Mouse (Mus musculus): ENCODE data around the gene Msh2. TPM values are rescaled to one million over a fixed set of nuclear protein-coding genes. Genes with fewer than 3 reads are reported as not detected.
A peak's percentile ranks its signal among the peaks of the same experiment; 100 is the strongest.
"Not testable (repeated sequence)": the region's sequence is repeated elsewhere in the genome, so short reads cannot be mapped to it uniquely, and the experiment has no call there.

The Msh2 gene
- polyA plus RNA-seq (2016; fragmentation: Nextera tagmentation; extraction: Ambion mirVana): 102 and 124 TPM in 2 replicates

DNA sequence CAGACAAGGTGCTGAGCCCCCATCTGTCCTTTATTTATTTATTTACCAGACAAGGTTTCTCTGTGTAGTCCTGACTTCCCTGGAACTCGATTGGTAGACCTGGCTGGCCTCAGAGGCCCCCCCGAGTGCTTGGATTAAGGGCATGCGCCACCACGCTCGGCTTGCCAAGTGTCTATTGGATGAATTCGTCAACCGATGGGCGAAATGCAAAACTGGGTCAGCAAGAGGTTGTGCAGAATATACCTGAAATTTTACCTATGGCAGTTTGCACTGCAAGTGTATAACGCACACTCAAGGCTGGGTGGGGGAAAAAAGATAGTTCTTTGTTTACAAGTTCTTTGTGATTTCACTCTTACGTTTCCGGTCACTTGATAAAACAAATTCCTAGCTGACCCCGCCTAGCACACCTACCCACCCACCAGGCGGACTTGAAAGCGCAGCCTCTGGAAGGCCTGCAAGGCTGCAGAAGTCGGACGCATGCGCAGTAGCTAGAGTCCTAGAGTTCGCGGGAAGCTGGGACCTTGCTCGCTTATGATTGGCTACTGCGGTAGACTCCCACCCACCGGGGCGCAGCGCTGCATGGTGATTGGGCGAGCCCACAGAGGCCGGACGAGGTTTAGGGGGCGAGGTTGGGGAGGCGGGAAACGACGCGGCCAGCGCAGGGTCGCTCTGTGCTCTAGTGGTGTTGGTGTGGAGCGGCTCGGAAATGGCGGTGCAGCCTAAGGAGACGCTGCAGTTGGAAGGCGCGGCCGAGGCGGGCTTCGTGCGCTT, at the start of gene Msh2:
Gene Msh2 (plus strand): TSS at position 441 of the 771 bp plus-strand sequence.
- WGBS: under 1% methylated on average over 44 of the region's 44 CpGs
- Histone ChIP-seq H3K4me3 (peak within 1 kb of the TSS; percentile 94), H3K27me3 (ENCODE audit: insufficient read depth, poor library complexity, severe bottlenecking) (no peaks in the 10 kb centered on the region), H3K4me1 (replicated peaks) (peaks cover 31% of the 10 kb centered on the region), H3K27ac (peak within 1 kb of the TSS; percentile 95), H3K36me3 (peaks cover 27% of the 10 kb centered on the region), H3K9me3 (no peaks in the 10 kb centered on the region)
- peak; percentile 99 for DNase-seq (ENCODE audit: low spot score)

DNA sequence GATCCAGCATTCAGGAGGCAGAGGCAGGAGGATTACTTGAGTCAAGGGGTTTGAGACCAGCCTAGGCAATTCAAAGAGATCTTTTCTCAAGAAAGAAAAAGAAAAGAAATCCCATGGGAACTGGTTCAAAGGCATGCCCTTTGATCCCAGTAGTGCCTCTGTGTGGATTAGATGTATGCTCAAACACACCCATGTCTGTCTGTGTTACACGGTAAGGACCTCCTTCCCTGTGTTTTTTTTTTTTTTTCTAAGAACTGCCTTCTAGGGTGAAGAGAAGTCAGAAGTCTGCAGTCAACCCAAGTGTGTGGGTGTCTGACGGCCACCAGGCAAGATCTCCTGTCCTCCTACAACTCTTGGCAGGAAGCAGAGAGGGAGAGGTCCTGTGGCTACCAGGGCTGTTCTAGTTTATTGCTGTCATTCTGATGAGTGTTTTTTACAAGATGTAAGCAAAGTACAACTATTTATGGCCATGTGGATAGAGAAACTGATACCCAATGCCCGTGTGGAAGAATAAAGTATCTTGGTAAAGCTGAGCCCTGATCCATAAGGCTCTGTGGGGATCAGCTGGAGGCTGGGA, 46.5 kb upstream of the Msh2 start:
- Histone ChIP-seq H3K27me3 (ENCODE audit: insufficient read depth, poor library complexity, severe bottlenecking) (no peaks in the 10 kb centered on the region; the same call in 1 of the 2 replicates), H3K9me3 (no peaks in the 10 kb centered on the region), H3K27ac (no peak overlapping the region), H3K4me1 (replicated peaks) (no peaks in the 10 kb centered on the region), H3K4me3 (no peak overlapping the region), H3K36me3 (no peaks in the 10 kb centered on the region)
- DNase-seq (ENCODE audit: low spot score): no peak
- 71% methylated on average over 3 of the region's 3 CpGs for WGBS

DNA sequence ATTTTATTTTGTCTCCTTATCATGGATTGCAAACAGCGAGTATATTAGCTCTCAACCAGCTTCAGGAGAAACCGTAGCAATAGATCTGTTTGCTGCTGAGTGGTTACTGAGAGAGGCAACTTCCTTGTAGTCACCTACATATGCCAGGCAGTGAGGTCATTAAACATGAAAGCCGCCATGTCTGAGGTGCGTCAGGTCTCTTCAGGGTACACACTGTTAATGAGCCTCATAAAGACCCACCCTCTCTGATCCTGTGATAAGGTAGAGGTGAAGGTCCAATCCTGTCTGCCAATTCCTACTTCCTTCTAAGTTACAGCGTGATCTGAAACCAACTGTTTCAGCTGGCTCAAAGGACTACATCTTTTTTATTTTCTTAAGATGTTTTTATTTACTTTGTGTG, 44.0 kb upstream of the Msh2 start:
- peaks cover 6% of the 10 kb centered on the region; the same call in 1 of the 2 replicates for H3K27me3 ChIP-seq (ENCODE audit: insufficient read depth, poor library complexity, severe bottlenecking)
- no peak for DNase-seq (ENCODE audit: low spot score)
- 91% methylated on average over 5 of the region's 5 CpGs for WGBS
- no peaks in the 10 kb centered on the region for H3K4me1 ChIP-seq (replicated peaks)
- H3K9me3 ChIP-seq: no peaks in the 10 kb centered on the region
- H3K27ac ChIP-seq: no peak overlapping the region
- no peak overlapping the region for H3K4me3 ChIP-seq
- no peaks in the 10 kb centered on the region for H3K36me3 ChIP-seq

DNA sequence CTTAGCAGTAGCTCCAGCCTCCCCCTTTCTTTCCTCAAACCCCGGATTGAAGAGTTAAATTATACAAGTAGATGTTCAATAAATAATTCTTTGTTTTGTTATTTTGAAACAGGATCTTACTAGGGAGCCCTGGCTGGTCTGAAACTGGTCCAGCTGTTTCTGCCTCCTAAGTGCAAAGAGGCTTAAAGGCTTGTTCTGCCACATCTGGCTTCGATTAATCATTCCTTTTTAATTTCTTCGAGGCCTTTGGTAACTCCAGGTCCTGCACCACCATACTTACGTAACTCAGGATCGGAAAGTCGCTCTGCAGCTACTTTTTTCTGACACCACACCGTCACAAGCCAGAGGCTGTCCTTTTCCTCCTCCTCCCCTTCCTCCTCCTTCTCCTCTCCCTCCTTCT, 43.4 kb upstream of the Msh2 start:
- Histone ChIP-seq H3K36me3 (no peaks in the 10 kb centered on the region), H3K27ac (no peak overlapping the region), H3K4me1 (replicated peaks) (no peaks in the 10 kb centered on the region), H3K9me3 (no peaks in the 10 kb centered on the region), H3K27me3 (ENCODE audit: insufficient read depth, poor library complexity, severe bottlenecking) (peaks cover 6% of the 10 kb centered on the region; the same call in 1 of the 2 replicates), H3K4me3 (no peak overlapping the region)
- WGBS: 75% methylated on average over 7 of the region's 7 CpGs
- no peak for DNase-seq (ENCODE audit: low spot score)

DNA sequence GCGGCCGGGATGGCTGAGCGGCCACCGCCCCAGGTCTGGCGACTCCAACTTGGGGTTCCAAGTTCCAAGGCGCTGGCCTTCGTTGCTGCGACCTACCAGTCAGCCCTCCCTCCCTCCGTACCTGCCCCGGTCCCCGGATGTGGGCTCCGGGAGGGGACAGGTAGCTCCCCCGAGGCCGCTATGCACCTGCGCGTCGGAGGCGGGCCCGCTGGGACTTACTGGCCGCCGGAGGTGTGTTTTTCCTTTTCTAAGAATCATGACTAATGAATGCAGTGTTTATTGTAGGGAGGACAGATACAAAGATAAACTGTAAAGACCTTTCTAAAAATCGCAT, 35.1 kb upstream of the Msh2 start:
- DNase-seq (ENCODE audit: low spot score): no peak
- Histone ChIP-seq H3K27me3 (ENCODE audit: insufficient read depth, poor library complexity, severe bottlenecking) (peaks cover 61% of the 10 kb centered on the region), H3K4me3 (peak overlapping the region; percentile 64), H3K4me1 (replicated peaks) (peaks cover 16% of the 10 kb centered on the region), H3K9me3 (no peaks in the 10 kb centered on the region), H3K36me3 (no peaks in the 10 kb centered on the region), H3K27ac (peak overlapping the region; percentile 78)
- 2% methylated on average over 22 of the region's 22 CpGs for WGBS

DNA sequence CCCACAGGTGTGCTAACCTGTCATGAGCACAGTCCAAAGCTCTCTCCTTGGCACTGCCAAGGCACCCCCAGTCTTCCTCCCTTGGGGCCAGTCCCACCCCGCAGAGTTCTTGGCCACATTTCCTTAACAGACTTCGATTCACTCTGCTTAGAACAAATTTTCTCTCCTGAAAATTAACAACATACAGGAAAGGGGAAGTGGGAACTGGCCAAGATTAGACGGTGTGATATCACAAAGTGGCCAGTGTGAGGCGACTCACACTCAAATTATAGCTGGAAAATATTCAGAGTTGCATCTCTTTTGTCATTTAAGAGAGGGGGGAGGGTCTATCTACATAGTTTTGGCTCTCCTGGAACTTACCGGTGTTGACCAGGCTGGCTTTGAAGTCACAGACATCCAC, 32.9 kb upstream of the Msh2 start:
- Histone ChIP-seq H3K9me3 (no peaks in the 10 kb centered on the region), H3K4me1 (replicated peaks) (peaks cover 16% of the 10 kb centered on the region), H3K27ac (no peak overlapping the region), H3K27me3 (ENCODE audit: insufficient read depth, poor library complexity, severe bottlenecking) (peaks cover 50% of the 10 kb centered on the region), H3K36me3 (no peaks in the 10 kb centered on the region), H3K4me3 (no peak overlapping the region)
- DNase-seq (ENCODE audit: low spot score): no peak
- WGBS: 82% methylated on average over 5 of the region's 5 CpGs

DNA sequence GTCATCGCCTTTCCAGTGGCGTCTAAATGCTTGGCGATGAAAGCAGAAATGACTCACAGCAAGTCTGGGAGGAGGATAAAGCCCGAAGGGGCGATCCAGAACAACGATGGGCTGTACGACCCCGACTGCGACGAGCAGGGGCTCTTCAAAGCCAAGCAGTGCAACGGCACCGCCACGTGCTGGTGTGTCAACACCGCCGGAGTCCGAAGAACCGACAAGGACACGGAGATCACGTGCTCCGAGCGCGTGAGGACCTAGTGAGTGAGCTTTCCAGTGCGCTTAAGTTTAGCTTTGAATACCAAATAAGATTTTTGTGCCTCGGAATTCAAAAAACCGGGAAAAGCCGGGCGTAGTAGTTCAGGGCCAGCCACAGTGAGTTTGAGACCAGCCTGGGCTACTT, 31.9 kb upstream of the Msh2 start:
- no peak overlapping the region for H3K4me3 ChIP-seq
- no peak overlapping the region for H3K27ac ChIP-seq
- DNase-seq (ENCODE audit: low spot score): no peak
- H3K4me1 ChIP-seq (replicated peaks): peaks cover 16% of the 10 kb centered on the region
- peaks cover 40% of the 10 kb centered on the region for H3K27me3 ChIP-seq (ENCODE audit: insufficient read depth, poor library complexity, severe bottlenecking)
- no peaks in the 10 kb centered on the region for H3K36me3 ChIP-seq
- WGBS: 95% methylated on average over 27 of the region's 27 CpGs
- no peaks in the 10 kb centered on the region for H3K9me3 ChIP-seq

DNA sequence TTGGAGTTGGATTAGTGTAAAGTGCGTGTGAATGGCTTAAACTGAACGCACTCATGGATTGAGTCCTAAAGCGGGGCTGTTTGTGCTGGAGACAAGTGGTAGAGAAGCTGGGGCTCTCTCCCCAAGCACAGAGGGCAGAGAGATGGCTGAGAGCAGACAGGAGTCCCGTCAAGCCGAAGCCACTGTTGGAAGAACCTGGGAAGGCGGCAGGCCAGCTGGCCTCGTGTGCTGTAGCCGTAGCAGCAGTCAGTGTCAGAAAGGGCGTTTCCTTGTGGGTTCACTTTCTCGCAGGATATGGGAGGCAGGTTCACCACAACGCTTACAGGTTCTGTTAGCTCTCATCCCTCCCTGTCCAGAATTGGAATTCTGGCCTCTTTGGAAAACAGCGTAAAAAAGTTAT, 31.1 kb upstream of the Msh2 start:
- Histone ChIP-seq H3K27ac (no peak overlapping the region), H3K27me3 (ENCODE audit: insufficient read depth, poor library complexity, severe bottlenecking) (peaks cover 32% of the 10 kb centered on the region), H3K36me3 (no peaks in the 10 kb centered on the region), H3K4me1 (replicated peaks) (peaks cover 10% of the 10 kb centered on the region), H3K9me3 (no peaks in the 10 kb centered on the region), H3K4me3 (no peak overlapping the region)
- 92% methylated on average over 12 of the region's 12 CpGs for WGBS
- no peak for DNase-seq (ENCODE audit: low spot score)

DNA sequence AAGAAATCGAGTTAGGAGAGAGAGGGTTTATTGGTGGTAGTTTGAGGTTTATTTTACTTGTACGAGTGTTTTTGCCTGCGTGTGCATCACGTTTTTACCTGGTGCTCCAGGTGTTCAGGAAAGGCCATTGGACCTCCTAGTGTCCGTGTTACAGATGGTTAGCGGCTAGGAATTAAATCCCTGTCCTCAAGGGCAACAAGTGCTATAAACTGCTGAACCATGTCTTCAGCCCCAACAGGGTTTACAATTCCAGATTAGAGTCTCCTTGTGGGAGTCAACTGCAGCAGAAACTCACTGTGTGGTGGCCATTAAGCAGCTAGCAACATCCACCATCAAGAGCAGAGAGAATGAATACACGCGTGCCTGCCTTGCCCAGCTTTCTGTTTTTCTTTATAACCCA, 29.4 kb upstream of the Msh2 start:
- no peak for DNase-seq (ENCODE audit: low spot score)
- WGBS: 93% methylated on average over 8 of the region's 8 CpGs
- H3K9me3 ChIP-seq: no peaks in the 10 kb centered on the region
- H3K27ac ChIP-seq: no peak overlapping the region
- no peaks in the 10 kb centered on the region for H3K36me3 ChIP-seq
- H3K27me3 ChIP-seq (ENCODE audit: insufficient read depth, poor library complexity, severe bottlenecking): peaks cover 15% of the 10 kb centered on the region
- no peaks in the 10 kb centered on the region for H3K4me1 ChIP-seq (replicated peaks)
- no peak overlapping the region for H3K4me3 ChIP-seq

DNA sequence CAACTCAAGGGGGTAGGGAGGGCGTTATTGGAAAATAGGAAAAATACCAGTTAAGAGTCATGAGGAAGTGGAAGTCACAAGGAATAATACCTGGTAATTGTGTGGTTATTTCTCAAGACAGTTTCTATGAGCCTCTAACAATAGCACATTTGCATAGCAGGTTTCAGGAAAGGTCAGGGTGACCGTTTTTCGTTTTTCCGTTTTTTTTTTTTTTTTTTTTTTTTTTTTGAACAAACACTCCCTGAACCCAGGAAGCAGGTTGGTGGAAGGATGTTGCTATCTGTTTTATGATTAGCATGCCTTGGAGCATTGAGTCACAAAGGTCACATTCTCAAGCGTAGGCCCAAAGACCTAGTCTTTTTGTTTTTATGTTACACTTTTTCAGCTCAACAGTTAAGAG, 16.5 kb upstream of the Msh2 start:
- not testable (repeated sequence) for H3K4me1 ChIP-seq (replicated peaks); H3K36me3 ChIP-seq; DNase-seq (ENCODE audit: low spot score); H3K27ac ChIP-seq; H3K4me3 ChIP-seq; H3K27me3 ChIP-seq (ENCODE audit: insufficient read depth, poor library complexity, severe bottlenecking); H3K9me3 ChIP-seq
- WGBS: 91% methylated on average over 5 of the region's 5 CpGs

DNA sequence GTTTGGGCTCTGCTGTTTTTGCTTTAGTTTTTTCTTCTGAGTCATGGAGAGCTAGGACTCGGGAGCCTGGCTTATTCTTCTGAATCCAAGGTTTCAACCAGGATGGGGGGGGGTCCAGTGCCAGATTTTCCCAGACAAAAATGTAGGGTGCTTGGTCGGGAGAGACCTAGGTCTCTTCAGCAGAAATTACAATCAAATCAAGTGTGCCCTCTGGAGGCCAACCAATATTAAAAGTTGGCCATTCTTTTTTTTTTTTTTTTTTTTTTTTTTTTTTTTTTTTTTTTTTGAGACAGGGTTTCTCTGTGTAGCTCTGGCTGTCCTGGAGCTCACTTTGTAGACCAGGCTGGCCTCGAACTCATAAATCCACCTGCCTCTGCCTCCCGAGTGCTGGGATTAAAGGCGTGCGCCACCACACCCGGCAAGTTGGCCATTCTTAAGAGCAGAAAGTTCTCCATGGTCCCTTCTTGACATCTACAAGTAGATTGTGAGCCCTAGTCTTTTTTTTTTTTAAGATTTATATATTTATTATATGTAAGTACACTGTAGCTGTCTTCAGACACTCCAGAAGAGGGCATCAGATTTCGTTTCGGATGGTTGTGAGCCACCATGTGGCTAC, 10.1 kb upstream of the Msh2 start:
- H3K4me1 ChIP-seq (replicated peaks); H3K4me3 ChIP-seq; H3K36me3 ChIP-seq; H3K27me3 ChIP-seq (ENCODE audit: insufficient read depth, poor library complexity, severe bottlenecking); H3K9me3 ChIP-seq; H3K27ac ChIP-seq; DNase-seq (ENCODE audit: low spot score): not testable (repeated sequence)
- 89% methylated on average over 9 of the region's 9 CpGs for WGBS

DNA sequence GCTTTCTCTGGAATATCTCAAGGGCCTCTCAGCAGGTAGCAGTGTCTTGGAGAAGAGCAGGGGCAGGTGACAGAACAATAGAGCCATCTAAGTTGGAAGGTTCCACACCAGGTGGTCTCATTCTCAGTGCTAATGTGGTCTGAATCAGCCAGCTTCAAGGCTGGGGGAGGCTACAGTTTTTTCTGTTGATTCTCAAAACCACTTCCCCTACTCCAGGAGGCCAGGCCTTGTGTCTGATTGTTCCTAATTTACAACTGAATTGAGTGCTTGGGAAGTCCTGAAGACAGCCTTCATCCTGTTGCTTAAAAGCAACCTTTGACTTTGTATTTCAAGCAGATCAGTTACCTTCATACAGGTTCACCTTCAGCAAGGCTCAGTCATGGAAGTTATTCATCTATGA, 7.9 kb upstream of the Msh2 start:
- Histone ChIP-seq H3K27ac (no peak overlapping the region), H3K9me3 (0 out of 2 replicates have a peak, but pooled peaks cover 3% of the 10 kb centered on the region), H3K27me3 (ENCODE audit: insufficient read depth, poor library complexity, severe bottlenecking) (no peaks in the 10 kb centered on the region), H3K36me3 (no peaks in the 10 kb centered on the region), H3K4me3 (no peak overlapping the region), H3K4me1 (replicated peaks) (no peaks in the 10 kb centered on the region)
- no peak for DNase-seq (ENCODE audit: low spot score)

DNA sequence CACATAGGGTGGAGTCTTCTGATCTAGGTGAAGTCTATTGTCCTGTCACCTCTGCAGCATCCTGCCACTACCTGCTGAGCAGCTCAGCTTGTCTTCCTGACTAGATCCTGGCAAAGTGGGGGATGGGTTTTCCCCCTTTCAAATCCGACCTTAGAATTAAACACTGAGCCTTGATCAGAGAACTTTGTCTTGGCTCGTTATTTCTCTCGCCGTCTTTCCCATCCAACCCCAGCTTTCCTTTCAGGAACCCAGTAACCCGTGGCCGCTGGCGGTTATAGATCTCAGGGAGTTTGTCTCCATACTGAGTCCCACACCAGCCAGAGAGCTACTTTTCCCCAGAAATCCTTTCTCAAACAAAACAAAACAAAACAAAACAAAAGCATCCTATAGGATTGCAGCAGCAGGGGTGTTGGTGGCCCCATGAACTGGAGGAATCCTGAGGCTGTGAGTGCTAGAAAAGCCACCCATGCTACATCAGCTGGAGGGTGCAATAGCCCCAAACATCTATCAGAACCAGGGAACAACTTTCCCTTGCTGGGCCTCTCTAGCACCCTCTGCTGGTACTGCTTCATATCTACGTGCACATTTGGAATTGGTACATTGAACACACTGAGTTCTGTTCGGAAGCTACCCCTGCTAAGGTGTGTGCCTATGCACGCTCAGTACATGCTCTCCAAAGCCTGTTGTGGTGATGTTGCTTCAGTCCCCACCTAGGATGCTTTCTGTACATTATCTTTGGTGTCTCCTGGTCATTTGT, 6.9 kb upstream of the Msh2 start:
- Histone ChIP-seq H3K4me1 (replicated peaks) (no peaks in the 10 kb centered on the region), H3K9me3 (0 out of 2 replicates have a peak, but pooled peaks cover 3% of the 10 kb centered on the region), H3K27ac (no peak overlapping the region), H3K4me3 (no peak overlapping the region), H3K36me3 (no peaks in the 10 kb centered on the region), H3K27me3 (ENCODE audit: insufficient read depth, poor library complexity, severe bottlenecking) (no peaks in the 10 kb centered on the region)
- DNase-seq (ENCODE audit: low spot score): peak; percentile 42
- WGBS: 86% methylated on average over 10 of the region's 10 CpGs
